Mouse (Mus musculus): ENCODE data around the gene Dnm2. TPM values are rescaled to one million over a fixed set of nuclear protein-coding genes. Genes with fewer than 3 reads are reported as not detected.

Dnm2 gene
- polyA plus RNA-seq, 1 experiment from 2014 or later: 60.7 TPM

DNA sequence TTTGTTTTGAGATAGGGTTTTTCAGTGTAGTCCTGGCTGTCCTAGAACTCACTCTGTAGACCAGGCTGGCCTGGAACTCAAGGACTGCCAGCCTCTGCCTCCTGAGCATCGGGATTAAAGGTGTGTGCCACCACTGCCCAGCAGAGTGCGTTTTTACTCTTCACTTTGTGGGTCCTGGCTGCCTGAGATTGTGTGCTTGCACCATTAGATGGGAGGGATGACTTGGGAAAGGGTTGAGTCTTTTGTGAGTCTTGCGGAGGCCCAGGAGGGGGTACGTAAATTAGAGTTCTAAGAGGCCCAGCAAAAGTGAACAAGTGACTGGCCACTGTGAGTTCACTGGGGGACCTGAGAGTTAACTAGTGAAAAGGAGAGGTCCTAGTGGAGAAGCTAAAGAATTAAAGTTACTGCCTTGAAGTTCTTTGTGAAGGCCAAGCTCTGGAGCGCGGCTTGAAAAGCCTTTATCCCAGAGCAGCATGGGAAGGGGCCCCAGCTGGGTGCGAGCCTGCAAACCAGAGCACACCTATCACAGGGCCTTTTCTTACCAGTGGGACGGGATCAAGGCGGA, 120.7 kb downstream of the Dnm2 start:
- Histone ChIP-seq H3K9me3 (ENCODE audit: control insufficient read depth, low read length) (no peaks in the 10 kb centered on the region), H3K36me3 (replicated peaks; ENCODE audit: control insufficient read depth, insufficient read depth) (peaks cover 8% of the 10 kb centered on the region), H3K27ac (peak overlapping the region; percentile 98), H3K4me3 (replicated peaks; ENCODE audit: low read length) (peak overlapping the region; percentile 83), H3K27me3 (ENCODE audit: control insufficient read depth, insufficient read depth, low read length) (no peaks in the 10 kb centered on the region), H3K4me1 (replicated peaks; ENCODE audit: control insufficient read depth, insufficient read depth, low read length) (peaks cover 15% of the 10 kb centered on the region), H3K9ac (peak overlapping the region; percentile 98), H3K4me2 (replicated peaks) (peak overlapping the region; percentile 74)
- ATAC-seq (ENCODE audit: low FRiP score) (peak; percentile 46), DNase-seq (ENCODE audit: low spot score) (no peak)
- 6% methylated on average over 9 of the region's 9 CpGs for WGBS

DNA sequence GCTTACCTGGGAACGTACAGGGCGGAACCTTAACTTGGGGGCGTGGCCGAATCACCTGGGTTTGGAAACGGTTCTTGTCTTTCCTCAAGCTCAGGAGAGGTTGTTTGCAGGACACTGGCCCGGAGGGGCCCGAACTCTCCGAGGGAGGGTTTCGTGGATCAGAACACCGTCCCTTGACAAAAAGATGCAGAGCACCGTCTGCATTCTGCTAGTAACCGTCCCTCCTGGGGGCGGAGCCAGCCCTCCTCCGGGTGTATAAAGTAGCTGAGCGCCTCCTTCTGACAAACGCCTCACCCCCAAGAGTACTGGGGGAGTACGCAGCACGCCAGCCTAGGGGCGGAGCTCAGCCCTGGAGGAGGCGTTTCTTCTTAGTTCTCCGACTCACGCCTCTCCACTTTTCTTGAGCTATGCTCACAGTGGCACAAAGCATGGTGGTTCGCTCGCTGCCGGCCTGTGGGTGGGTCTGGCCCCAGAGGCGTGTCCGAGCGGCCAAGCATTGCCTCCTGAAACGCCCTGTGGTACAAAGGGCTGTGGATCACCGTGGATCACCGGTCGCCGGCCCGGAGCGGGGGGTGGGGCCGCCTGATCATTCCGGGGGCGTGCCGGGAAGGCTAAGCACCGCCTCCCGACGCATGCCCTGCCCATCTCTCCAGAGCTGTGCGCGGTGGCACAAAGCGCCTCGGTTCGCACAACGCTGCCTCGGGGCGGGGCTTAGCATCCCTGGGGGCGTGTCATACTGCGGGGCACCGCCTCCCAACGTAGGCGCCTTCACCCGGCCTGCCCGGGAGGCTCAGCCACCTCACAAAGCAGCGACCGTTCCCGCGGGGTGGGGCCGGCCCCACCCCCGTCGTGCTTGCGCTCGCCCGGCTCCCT, 121.4 kb downstream of the Dnm2 start:
- Histone ChIP-seq H3K4me2 (replicated peaks) (peak overlapping the region; percentile 74), H3K27ac (peak overlapping the region; percentile 98), H3K4me3 (replicated peaks; ENCODE audit: low read length) (peak overlapping the region; percentile 83), H3K9ac (peak overlapping the region; percentile 98), H3K27me3 (ENCODE audit: control insufficient read depth, insufficient read depth, low read length) (no peaks in the 10 kb centered on the region), H3K36me3 (replicated peaks; ENCODE audit: control insufficient read depth, insufficient read depth) (peaks cover 15% of the 10 kb centered on the region), H3K4me1 (replicated peaks; ENCODE audit: control insufficient read depth, insufficient read depth, low read length) (peaks cover 15% of the 10 kb centered on the region), H3K9me3 (ENCODE audit: control insufficient read depth, low read length) (no peaks in the 10 kb centered on the region)
- ATAC-seq (ENCODE audit: low FRiP score): peak; percentile 94
- peak; percentile 99 for DNase-seq (ENCODE audit: low spot score)
- WGBS: under 1% methylated on average over 56 of the region's 67 CpGs

DNA sequence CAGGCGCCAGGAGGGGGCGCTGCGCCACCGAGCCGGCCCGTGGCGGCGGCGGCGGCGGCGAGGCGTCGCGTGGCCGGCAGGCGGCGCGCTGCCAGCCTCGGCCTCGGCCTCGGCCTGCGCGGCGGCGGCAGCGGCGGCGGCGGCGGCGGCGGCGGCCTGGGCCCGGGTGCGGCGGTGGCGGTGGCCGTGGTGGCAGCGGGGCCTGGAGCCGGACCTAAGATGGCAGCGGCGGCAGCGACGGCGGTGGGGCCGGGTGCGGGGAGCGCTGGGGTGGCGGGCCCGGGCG, 122.0 kb downstream of the Dnm2 start, which contains the start of gene Carm1:
TSS of gene Carm1 (plus strand) at position 106 of the 286 bp plus-strand sequence.
- Histone ChIP-seq H3K4me3 (replicated peaks; ENCODE audit: low read length) (peak within 1 kb of the TSS; percentile 83), H3K27me3 (ENCODE audit: control insufficient read depth, insufficient read depth, low read length) (no peaks in the 10 kb centered on the region), H3K9me3 (ENCODE audit: control insufficient read depth, low read length) (no peaks in the 10 kb centered on the region), H3K36me3 (replicated peaks; ENCODE audit: control insufficient read depth, insufficient read depth) (peaks cover 21% of the 10 kb centered on the region), H3K4me1 (replicated peaks; ENCODE audit: control insufficient read depth, insufficient read depth, low read length) (peaks cover 15% of the 10 kb centered on the region), H3K9ac (peak within 1 kb of the TSS; percentile 98), H3K27ac (peak within 1 kb of the TSS; percentile 98), H3K4me2 (replicated peaks) (peak within 1 kb of the TSS; percentile 74)
- ATAC-seq (ENCODE audit: low FRiP score) (no peak), DNase-seq (ENCODE audit: low spot score) (no peak)
- under 1% methylated on average over 47 of the region's 52 CpGs for WGBS

DNA sequence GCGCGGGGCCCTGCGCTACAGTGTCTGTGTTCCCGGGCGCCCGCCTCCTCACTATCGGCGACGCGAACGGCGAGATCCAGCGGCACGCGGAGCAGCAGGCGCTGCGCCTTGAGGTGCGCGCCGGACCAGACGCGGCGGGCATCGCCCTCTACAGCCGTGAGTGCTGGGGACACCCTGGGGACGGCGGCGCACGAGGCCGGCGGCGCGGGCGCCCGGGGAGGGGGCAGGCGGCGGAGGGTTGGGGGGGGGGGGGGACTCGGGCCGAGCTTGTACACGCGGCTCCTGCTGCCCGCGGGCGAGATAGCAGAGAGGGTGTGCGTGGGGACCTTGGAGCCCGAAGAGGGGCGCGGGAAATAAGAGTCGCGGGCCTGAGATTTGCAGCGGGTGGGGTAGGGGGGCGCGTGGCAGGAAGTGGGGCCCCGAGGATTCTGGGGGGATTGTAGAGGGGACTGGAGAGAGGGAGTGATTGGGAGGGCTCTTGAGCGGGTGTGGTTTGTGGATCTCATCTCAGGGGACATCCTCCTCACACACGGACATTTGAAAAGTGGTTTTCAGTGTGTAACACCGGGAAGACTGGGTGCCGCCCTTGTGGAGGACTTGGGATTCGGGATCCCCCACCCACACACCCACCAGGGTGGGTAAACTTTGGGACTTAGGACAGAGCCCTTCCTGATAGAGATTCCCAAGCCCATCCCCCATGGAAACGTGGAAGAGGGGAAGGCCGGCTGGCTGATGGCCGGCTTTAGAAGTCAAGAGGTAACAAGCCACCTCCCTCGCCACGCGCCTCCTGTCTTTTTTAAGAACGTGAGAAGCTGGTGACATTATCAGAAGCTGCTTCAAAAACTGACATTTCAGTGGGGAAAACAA, 122.6 kb downstream of the Dnm2 start:
- Histone ChIP-seq H3K4me1 (replicated peaks; ENCODE audit: control insufficient read depth, insufficient read depth, low read length) (peaks cover 15% of the 10 kb centered on the region), H3K27me3 (ENCODE audit: control insufficient read depth, insufficient read depth, low read length) (no peaks in the 10 kb centered on the region), H3K36me3 (replicated peaks; ENCODE audit: control insufficient read depth, insufficient read depth) (peaks cover 21% of the 10 kb centered on the region), H3K9me3 (ENCODE audit: control insufficient read depth, low read length) (no peaks in the 10 kb centered on the region), H3K4me2 (replicated peaks) (peak overlapping the region; percentile 74), H3K9ac (peak overlapping the region; percentile 98), H3K27ac (peak overlapping the region; percentile 98), H3K4me3 (replicated peaks; ENCODE audit: low read length) (peak overlapping the region; percentile 83)
- under 1% methylated on average over 56 of the region's 66 CpGs for WGBS
- DNase-seq (ENCODE audit: low spot score): peak; percentile 50
- ATAC-seq (ENCODE audit: low FRiP score): peak; percentile 19

DNA sequence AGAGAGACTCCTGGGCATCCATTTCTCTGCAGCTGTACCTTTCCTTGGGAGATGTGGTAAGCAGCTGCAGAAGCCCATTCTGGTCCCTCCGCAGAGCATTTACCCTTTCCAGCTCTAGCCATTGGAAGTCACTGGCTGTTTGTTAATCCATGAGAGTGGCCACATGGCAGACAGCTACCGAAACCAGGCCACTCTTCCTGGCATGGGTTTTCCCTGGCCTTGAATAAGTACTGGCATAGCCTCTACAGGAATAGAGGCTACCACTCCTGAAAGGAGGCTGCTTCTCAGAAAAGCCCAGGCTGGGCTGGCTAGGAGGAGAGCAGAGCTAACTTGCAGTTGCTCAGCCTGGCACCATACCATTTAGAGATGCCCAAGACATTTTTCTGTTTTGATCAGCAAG, 126.3 kb downstream of the Dnm2 start:
- no peaks in the 10 kb centered on the region for H3K27me3 ChIP-seq (ENCODE audit: control insufficient read depth, insufficient read depth, low read length)
- H3K27ac ChIP-seq: no peak overlapping the region
- H3K4me3 ChIP-seq (replicated peaks; ENCODE audit: low read length): no peak overlapping the region
- H3K4me2 ChIP-seq (replicated peaks): no peak overlapping the region
- 97% methylated on average over 2 of the region's 2 CpGs for WGBS
- H3K4me1 ChIP-seq (replicated peaks; ENCODE audit: control insufficient read depth, insufficient read depth, low read length): peaks cover 15% of the 10 kb centered on the region
- H3K36me3 ChIP-seq (replicated peaks; ENCODE audit: control insufficient read depth, insufficient read depth): peaks cover 21% of the 10 kb centered on the region
- H3K9me3 ChIP-seq (ENCODE audit: control insufficient read depth, low read length): no peaks in the 10 kb centered on the region
- H3K9ac ChIP-seq: no peak overlapping the region
- ATAC-seq (ENCODE audit: low FRiP score) (no peak), DNase-seq (ENCODE audit: low spot score) (no peak)

DNA sequence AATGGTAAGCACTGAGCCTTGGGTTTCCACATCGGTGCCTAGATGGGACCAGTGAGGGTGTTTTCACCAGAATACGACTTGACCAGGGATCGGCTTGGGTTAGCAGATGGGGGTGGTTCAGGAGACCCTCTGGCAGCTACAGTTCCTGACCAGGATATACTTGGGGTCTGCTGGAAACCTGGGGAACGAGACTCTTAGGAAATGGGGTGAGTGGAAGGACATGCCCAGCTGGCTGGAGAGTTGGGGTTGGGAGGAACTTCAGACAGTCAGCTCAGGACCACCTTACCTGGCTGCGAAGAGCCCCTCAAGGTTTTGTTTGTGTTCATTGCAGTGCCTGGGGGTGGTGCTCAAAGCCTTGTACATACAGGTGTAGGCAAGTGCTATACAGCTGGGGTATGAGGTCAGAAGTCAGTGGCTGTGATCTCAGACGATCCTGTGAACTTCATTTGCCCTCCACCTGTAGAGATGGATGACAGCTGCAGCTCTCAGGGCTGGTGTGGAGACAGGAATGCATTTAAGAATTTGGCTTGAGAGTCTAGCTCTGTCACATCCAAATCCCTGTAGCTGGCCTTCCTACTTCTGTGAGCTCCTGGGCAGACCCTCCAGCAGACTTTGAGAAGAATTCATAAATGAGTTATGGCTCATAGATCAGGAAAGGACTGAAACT, 129.0 kb downstream of the Dnm2 start:
- Histone ChIP-seq H3K27ac (no peak overlapping the region), H3K36me3 (replicated peaks; ENCODE audit: control insufficient read depth, insufficient read depth) (peaks cover 21% of the 10 kb centered on the region), H3K27me3 (ENCODE audit: control insufficient read depth, insufficient read depth, low read length) (no peaks in the 10 kb centered on the region), H3K9ac (no peak overlapping the region), H3K4me2 (replicated peaks) (no peak overlapping the region), H3K4me3 (replicated peaks; ENCODE audit: low read length) (no peak overlapping the region), H3K9me3 (ENCODE audit: control insufficient read depth, low read length) (no peaks in the 10 kb centered on the region), H3K4me1 (replicated peaks; ENCODE audit: control insufficient read depth, insufficient read depth, low read length) (peaks cover 6% of the 10 kb centered on the region)
- 91% methylated on average over 6 of the region's 6 CpGs for WGBS
- ATAC-seq (ENCODE audit: low FRiP score) (no peak), DNase-seq (ENCODE audit: low spot score) (no peak)

DNA sequence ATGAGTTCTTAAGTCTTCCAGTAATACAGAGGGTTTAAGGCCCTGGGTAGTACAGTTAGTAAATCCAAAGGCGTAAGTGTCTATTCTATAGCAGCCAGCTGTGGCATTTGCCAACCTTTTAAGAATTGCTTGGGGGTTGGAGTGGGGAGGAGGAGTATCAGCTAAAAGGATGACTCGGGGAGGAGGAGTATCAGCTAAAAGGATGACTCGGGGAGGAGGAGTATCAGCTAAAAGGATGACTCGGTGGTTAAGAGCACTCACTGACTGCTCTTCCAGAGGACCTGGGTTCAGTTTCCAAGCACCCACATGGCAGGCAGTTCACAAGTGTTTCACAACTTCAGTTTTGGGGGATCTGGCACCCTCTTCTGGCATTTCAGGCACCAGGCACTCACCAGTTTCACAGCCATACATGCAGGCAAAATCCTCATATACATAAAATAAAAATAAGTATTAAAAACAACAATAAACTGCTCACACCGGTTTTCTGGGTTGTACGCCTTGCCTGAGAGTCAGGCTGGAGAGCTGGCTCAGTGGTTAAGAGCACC, 130.6 kb downstream of the Dnm2 start:
- 91% methylated on average over 6 of the region's 6 CpGs for WGBS
- ATAC-seq (ENCODE audit: low FRiP score): no peak
- Histone ChIP-seq H3K4me3 (replicated peaks; ENCODE audit: low read length) (no peak overlapping the region), H3K36me3 (replicated peaks; ENCODE audit: control insufficient read depth, insufficient read depth) (peaks cover 19% of the 10 kb centered on the region), H3K9me3 (ENCODE audit: control insufficient read depth, low read length) (no peaks in the 10 kb centered on the region), H3K4me1 (replicated peaks; ENCODE audit: control insufficient read depth, insufficient read depth, low read length) (no peaks in the 10 kb centered on the region), H3K4me2 (replicated peaks) (no peak overlapping the region), H3K27me3 (ENCODE audit: control insufficient read depth, insufficient read depth, low read length) (no peaks in the 10 kb centered on the region), H3K9ac (no peak overlapping the region), H3K27ac (no peak overlapping the region)
- no peak for DNase-seq (ENCODE audit: low spot score)

DNA sequence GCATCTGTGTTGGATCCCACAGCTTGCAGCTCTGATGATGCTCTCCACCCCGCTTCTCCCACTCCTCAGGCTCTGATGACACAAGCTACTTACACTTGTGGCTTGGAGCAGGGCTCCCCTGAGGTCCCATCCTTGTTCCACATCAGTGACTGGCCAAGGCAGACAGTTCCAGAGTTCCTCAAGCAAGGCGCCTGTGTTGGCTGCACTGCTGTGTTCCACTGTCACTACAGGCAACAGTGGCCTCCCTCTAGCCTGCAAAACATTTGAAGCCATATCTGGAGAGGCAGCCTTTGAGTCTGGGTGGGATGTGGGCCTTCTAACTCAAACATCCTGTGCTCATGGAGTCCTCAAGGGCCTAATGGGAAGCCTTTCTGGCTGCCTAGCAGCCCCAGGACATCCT, 132.3 kb downstream of the Dnm2 start:
- H3K9me3 ChIP-seq (ENCODE audit: control insufficient read depth, low read length): no peaks in the 10 kb centered on the region
- no peaks in the 10 kb centered on the region for H3K27me3 ChIP-seq (ENCODE audit: control insufficient read depth, insufficient read depth, low read length)
- ATAC-seq (ENCODE audit: low FRiP score) (no peak), DNase-seq (ENCODE audit: low spot score) (no peak)
- no peak overlapping the region for H3K4me3 ChIP-seq (replicated peaks; ENCODE audit: low read length)
- no peak overlapping the region for H3K27ac ChIP-seq
- no peak overlapping the region for H3K9ac ChIP-seq
- WGBS: 89% methylated on average over 2 of the region's 2 CpGs
- no peak overlapping the region for H3K4me2 ChIP-seq (replicated peaks)
- peaks cover 10% of the 10 kb centered on the region for H3K36me3 ChIP-seq (replicated peaks; ENCODE audit: control insufficient read depth, insufficient read depth)
- no peaks in the 10 kb centered on the region for H3K4me1 ChIP-seq (replicated peaks; ENCODE audit: control insufficient read depth, insufficient read depth, low read length)
